Mouse (Mus musculus): ENCODE results near the gene Hist1h4m. TPM values are rescaled to one million over a fixed set of nuclear protein-coding genes. Genes with fewer than 3 reads are reported as not detected.
A peak's percentile ranks its signal among the peaks of the same experiment; 100 is the strongest.
"Not testable (repeated sequence)": the region's sequence is repeated elsewhere in the genome, so short reads cannot be mapped to it uniquely, and the experiment has no call there.

The Hist1h4m gene
- 9.8 and 22.8 TPM in 2 replicates for total RNA-seq (2012; rRNA removed)

DNA sequence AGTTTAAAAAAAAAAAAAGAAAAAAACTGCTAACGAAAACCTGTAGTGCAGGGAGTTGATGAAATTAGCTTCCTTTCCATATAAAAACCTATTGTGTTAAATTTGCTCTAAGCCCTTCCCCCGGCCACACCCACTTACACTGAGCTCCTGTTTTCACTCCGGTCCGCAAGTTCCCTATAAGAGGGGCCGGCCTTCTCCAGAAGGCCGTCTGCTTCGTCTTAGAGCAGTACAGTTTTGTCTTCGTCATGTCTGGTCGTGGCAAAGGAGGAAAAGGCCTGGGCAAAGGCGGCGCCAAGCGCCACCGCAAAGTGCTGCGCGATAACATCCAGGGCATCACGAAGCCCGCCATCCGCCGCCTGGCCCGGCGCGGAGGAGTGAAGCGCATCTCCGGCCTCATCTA lies at the start of gene Hist1h4m:
Gene Hist1h4m, plus strand, starts transcription at position 208 of the 400 bp plus-strand sequence.
- DNase-seq (ENCODE audit: low read depth, low spot score); H3K27ac ChIP-seq (ENCODE audit: insufficient read depth, low read depth, low read length, poor library complexity, severe bottlenecking); H3K9me3 ChIP-seq (ENCODE audit: control insufficient read depth, insufficient read depth, low read depth, low read length); H3K4me1 ChIP-seq (ENCODE audit: control insufficient read depth in 2 of 2, insufficient read depth in 2 of 2, low read length in 2 of 2, poor library complexity in 1 of 2); H3K9ac ChIP-seq (ENCODE audit: insufficient read depth, low read depth, low read length, poor library complexity, severe bottlenecking); H3K4me3 ChIP-seq (ENCODE audit: insufficient read depth in 1 of 2, low read depth in 1 of 2, low read length in 2 of 2, poor library complexity in 1 of 2, severe bottlenecking in 1 of 2); H3K36me3 ChIP-seq (ENCODE audit: control insufficient read depth, insufficient read depth, low read length, poor library complexity, severe bottlenecking); in situ Hi-C loops (cut with MboI; ENCODE audit: low sequenced_read_pairs in 2 of 2, unreplicated experiment in 2 of 2): not testable (repeated sequence)

DNA sequence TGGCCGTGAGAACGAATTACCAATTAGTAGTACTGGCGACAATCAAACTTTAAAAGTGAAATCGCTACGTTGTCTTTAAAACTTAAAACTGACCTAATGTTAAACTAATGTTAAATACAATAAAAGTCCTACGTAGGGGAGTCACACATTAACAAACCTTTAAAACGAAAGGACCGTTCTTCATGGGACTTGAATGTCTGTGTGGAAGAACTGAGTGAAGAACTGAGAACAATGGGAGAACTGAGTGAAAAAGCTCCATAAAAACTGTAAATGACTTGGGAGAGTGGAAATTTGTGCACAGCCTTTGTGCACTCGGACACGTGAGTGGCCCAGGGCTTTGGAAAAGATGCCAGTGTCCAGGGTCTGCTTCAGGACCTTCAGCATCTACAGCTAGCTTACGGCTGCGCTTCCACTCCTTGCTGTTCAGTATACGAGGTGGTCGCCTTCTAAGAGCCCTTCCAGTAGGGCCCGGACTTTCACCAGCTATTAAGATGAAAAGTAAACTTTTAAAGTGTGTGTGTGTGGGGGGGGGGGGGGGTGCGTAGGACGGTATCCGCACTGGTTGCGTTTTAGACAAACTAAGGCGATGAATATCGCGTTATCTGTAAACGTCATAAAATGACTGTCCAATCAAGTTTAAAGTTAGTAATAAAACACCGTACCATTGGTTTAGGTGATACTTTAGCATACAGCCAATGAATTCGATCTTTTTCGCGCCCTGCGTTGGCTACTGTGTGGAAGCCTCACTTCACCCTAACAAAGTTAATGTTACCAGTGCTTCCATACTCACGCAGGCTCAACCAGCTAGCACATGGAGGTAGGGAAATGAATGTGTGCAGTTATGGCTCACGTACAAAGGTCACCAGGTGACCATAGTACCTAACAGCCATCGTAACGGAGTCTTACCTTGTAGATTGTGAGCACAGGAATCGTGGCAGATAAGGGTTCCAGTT lies 32.5 kb upstream of the Hist1h4m start:
- H3K9ac ChIP-seq (ENCODE audit: insufficient read depth, low read depth, low read length, poor library complexity, severe bottlenecking): peak overlapping the region; percentile 82
- TF ChIP-seq CHD2 (IDR thresholded peaks at IDR 0.05; ENCODE audit: low read depth, low read length) (peak; percentile 89), HCFC1 (IDR thresholded peaks at IDR 0.05; ENCODE audit: borderline replicate concordance, insufficient read depth, low read length) (no peak)
- H3K9me3 ChIP-seq (ENCODE audit: control insufficient read depth, insufficient read depth, low read depth, low read length): no peaks in the 10 kb centered on the region
- peak; percentile 70 for DNase-seq (ENCODE audit: low read depth, low spot score)
- peaks cover 0 to 8% of the 10 kb centered on the region in 2 experiments; a peak in 1 of 4 replicates for H3K4me1 ChIP-seq (ENCODE audit: control insufficient read depth in 2 of 2, insufficient read depth in 2 of 2, low read length in 2 of 2, poor library complexity in 1 of 2)
- peak overlapping the region; percentile 89 for H3K27ac ChIP-seq (ENCODE audit: insufficient read depth, low read depth, low read length, poor library complexity, severe bottlenecking)
- no peaks in the 10 kb centered on the region for H3K36me3 ChIP-seq (ENCODE audit: control insufficient read depth, insufficient read depth, low read length, poor library complexity, severe bottlenecking)
- in situ Hi-C loops (cut with MboI; ENCODE audit: low sequenced_read_pairs in 2 of 2, unreplicated experiment in 2 of 2): no loop called here
- peak overlapping the region; percentile 57 to 68 for H3K4me3 ChIP-seq (ENCODE audit: insufficient read depth in 1 of 2, low read depth in 1 of 2, low read length in 2 of 2, poor library complexity in 1 of 2, severe bottlenecking in 1 of 2)

DNA sequence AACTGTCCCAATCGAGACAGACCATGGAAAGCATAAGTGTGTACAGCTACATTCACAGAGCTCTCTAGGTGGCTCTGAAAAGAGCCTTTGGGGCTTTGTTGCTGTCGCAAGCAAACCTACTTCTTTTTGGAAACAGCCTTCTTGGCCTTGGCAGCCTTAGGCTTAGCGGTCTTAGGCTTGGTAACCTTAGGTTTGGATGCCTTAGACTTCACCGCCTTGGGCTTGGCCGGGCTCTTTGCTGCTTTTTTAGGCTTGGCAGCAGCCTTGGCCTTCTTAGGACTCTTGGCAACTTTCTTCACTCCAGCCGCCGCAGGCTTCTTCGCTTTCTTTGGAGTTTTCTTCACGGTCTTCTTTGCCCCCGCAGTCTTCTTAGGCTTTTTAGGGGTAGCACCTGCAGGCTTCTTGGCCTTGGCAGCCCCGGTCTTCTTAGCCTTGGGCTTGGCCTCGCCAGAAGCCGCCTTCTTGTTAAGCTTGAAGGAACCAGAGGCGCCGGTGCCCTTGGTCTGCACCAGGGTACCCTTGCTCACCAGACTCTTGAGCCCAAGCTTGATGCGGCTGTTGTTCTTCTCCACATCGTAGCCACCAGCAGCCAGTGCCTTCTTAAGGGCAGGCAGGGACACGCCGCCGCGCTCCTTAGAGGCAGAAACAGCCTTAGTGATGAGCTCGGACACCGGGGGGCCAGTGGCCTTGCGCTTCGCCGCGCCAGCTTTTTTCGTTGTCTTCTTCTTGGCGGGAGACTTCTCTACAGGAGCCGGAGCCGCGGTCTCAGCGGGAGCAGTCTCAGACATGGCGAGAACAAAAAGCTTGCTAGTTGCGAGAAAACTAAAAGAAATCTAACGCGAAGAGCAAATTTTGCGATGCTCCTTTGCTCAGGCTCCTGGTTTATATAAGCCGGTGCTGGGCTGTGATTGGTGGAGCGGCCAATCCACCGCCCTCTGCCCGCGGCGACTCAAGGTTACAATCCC lies 31.5 kb upstream of the Hist1h4m start, which contains the start of gene Hist1h1b:
Gene Hist1h1b, minus strand, starts transcription at position 859 of the 965 bp plus-strand sequence.
- TF ChIP-seq MAFK (IDR thresholded peaks at IDR 0.05; ENCODE audit: insufficient read depth, low read depth, low read length) (no peak), ZC3H11A (IDR thresholded peaks at IDR 0.05; ENCODE audit: borderline replicate concordance, low read depth, low read length) (no peak), ZNF384 (IDR thresholded peaks at IDR 0.05; ENCODE audit: low read depth, low read length) (no peak), HCFC1 (IDR thresholded peaks at IDR 0.05; ENCODE audit: borderline replicate concordance, insufficient read depth, low read length) (no peak; the same call in 1 of the 2 replicates), CHD2 (IDR thresholded peaks at IDR 0.05; ENCODE audit: low read depth, low read length) (no peak; the same call in 1 of the 2 replicates)
- H3K4me1 ChIP-seq (ENCODE audit: control insufficient read depth in 2 of 2, insufficient read depth in 2 of 2, low read length in 2 of 2, poor library complexity in 1 of 2): peaks cover 0 to 5% of the 10 kb centered on the region in 2 experiments; a peak in 1 of 4 replicates

DNA sequence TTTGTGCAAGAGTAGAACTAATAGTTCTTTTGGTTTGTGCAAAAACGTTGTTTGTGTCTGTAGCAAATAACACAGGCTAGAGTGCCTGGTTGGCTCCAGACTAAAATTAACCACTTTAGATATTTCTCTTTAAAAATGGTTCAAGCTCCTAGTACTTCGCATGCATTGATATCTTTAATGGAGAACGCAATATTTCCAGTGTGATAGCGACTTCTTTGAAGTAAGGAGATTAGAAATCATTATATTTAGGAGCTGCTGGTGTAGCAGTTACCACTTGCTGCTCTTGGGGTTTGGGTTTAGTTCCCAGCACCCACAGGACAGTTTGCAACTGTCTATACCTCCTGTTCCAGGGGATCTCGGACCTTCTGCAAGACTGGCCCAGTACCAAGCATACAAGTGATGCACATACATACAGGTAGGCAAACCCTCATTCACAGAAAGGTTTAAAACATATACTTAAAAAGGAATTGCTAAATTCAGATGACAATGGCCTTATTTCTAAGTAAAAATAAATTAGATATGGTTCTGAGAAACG lies 30.5 kb upstream of the Hist1h4m start:
- H3K27ac ChIP-seq (ENCODE audit: insufficient read depth, low read depth, low read length, poor library complexity, severe bottlenecking): no peak overlapping the region
- DNase-seq (ENCODE audit: low read depth, low spot score): no peak

More for the DNA sequence above, 31.5 kb upstream of the Hist1h4m start, which contains the start of gene Hist1h1b:
- Histone ChIP-seq H3K9me3 (ENCODE audit: control insufficient read depth, insufficient read depth, low read depth, low read length) (no peaks in the 10 kb centered on the region), H3K4me3 (ENCODE audit: insufficient read depth in 1 of 2, low read depth in 1 of 2, low read length in 2 of 2, poor library complexity in 1 of 2, severe bottlenecking in 1 of 2) (peak within 1 kb of the TSS; percentile 55 to 68), H3K36me3 (ENCODE audit: control insufficient read depth, insufficient read depth, low read length, poor library complexity, severe bottlenecking) (no peaks in the 10 kb centered on the region), H3K9ac (ENCODE audit: insufficient read depth, low read depth, low read length, poor library complexity, severe bottlenecking) (peak within 1 kb of the TSS; percentile 82), H3K27ac (ENCODE audit: insufficient read depth, low read depth, low read length, poor library complexity, severe bottlenecking) (peak within 1 kb of the TSS; percentile 89)
- in situ Hi-C loops (cut with MboI; ENCODE audit: low sequenced_read_pairs in 2 of 2, unreplicated experiment in 2 of 2): no loop called here
- peak; percentile 71 for DNase-seq (ENCODE audit: low read depth, low spot score)

More for the DNA sequence above, 30.5 kb upstream of the Hist1h4m start:
- Histone ChIP-seq H3K9me3 (ENCODE audit: control insufficient read depth, insufficient read depth, low read depth, low read length) (no peaks in the 10 kb centered on the region), H3K4me1 (ENCODE audit: control insufficient read depth in 2 of 2, insufficient read depth in 2 of 2, low read length in 2 of 2, poor library complexity in 1 of 2) (peaks cover 0 to 5% of the 10 kb centered on the region in 2 experiments; a peak in 1 of 4 replicates), H3K9ac (ENCODE audit: insufficient read depth, low read depth, low read length, poor library complexity, severe bottlenecking) (no peak overlapping the region), H3K4me3 (ENCODE audit: insufficient read depth in 1 of 2, low read depth in 1 of 2, low read length in 2 of 2, poor library complexity in 1 of 2, severe bottlenecking in 1 of 2) (peak overlapping the region in 1 of 2 experiments; percentile 8; a peak in 2 of 4 replicates), H3K36me3 (ENCODE audit: control insufficient read depth, insufficient read depth, low read length, poor library complexity, severe bottlenecking) (no peaks in the 10 kb centered on the region)
- TF ChIP-seq MAFK (IDR thresholded peaks at IDR 0.05; ENCODE audit: insufficient read depth, low read depth, low read length) (no peak), HCFC1 (IDR thresholded peaks at IDR 0.05; ENCODE audit: borderline replicate concordance, insufficient read depth, low read length) (no peak), CHD2 (IDR thresholded peaks at IDR 0.05; ENCODE audit: low read depth, low read length) (no peak), ZNF384 (IDR thresholded peaks at IDR 0.05; ENCODE audit: low read depth, low read length) (no peak), ZC3H11A (IDR thresholded peaks at IDR 0.05; ENCODE audit: borderline replicate concordance, low read depth, low read length) (no peak)
- in situ Hi-C loops (cut with MboI; ENCODE audit: low sequenced_read_pairs in 2 of 2, unreplicated experiment in 2 of 2): no loop called here

Data from ES-E14 (cell line).